Mouse (Mus musculus) layer of hippocampus, postnatal 10 days (tissue): ENCODE results near the gene Csnk1g1. TPM values are rescaled to one million over a fixed set of nuclear protein-coding genes. Genes with fewer than 3 reads are reported as not detected.

Source experiments
- DNase-seq, 2 experiments: peaks; one replicate each; pipeline ENCODE4 v3.0.0; 2021; ENCODE audit warnings: low spot score in 2 of 2
- total RNA-seq, 2 experiments: library from RNA; stranded (reverse); gene quantifications; 2 replicates each; pipeline ENCODE4 v1.2.3; 2021

The Csnk1g1 gene
- total RNA-seq, 2 experiments from 2014 or later: 49.6 to 50.7 TPM

- DNase-seq: no peak
These were observed 87.1 kb downstream of the Csnk1g1 start for GRCm38 (mm10) chr9:65995603-65996376.

DNA sequence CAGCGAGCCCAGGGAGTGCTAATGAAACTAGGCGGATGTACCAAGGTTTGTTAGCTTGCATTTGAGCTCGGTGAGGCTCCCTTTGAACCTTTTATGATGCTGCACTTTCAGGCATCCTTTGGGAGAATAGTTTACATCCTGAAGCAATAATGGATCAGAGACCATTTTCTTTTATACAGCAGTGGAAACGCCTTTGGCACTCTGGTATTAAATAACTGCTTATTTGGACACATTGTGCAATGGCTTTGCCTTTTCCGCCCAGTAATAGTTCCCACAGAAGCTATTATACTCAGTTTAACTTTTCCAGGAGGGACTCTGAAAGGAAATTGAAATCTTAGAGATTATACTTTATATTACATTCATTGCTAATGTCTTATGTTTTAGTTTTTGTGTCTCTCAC is 90.2 kb downstream of the Csnk1g1 start:
- DNase-seq: no peak

GRCm38 (mm10) chr9:66004380-66004779 is 95.7 kb downstream of the Csnk1g1 start:
- peak; percentile 43 to 60 for DNase-seq

DNA sequence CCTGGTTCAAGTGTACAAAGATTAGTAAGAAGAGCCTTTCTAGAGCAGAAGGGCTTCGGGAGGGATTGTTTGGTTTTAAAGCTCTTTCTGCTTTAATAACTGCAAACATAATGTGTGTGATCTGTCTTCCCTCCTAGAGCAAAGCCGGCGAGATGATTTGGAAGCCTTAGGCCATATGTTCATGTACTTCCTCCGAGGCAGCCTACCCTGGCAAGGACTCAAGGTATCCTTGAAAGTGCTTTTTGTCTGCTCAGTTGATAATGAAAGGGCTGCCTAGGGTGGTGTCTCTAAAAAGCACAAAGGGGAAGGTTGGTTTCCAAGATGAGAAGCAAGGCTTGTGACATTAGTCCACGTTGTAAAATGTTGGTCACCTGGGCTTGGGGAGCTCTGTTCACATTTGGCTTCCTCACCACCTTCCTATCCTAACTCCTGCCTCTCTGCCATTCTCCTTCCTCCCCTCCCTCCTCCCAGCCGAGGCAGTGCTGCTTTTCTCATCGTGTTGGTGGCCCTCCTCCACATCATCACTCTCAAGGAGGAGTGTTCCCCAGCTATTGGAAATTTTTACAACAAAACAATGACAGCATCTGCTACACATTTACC is 99.0 kb downstream of the Csnk1g1 start:
- DNase-seq: peak in 1 of 2 experiments; percentile 12

DNA sequence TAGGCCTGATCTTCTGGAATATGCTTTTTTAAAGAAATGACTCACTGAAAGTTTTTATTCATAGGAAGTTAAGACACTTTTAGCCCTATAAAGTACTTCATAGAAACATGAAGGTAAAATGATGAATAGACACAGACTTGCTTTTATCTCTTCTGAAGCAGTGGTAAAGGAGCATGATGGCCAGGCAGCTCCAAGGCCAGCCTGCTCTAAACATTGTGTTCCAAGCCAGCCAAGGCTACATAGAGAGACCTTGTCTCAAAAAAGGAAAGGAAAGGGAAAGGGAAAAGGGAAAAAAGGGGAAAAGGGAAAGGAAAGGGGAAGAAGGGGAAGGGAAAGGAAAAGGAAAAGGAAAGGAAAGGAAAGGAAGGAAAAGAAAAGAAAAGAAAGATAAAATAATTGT is 111.9 kb downstream of the Csnk1g1 start:
- no peak for DNase-seq

DNA sequence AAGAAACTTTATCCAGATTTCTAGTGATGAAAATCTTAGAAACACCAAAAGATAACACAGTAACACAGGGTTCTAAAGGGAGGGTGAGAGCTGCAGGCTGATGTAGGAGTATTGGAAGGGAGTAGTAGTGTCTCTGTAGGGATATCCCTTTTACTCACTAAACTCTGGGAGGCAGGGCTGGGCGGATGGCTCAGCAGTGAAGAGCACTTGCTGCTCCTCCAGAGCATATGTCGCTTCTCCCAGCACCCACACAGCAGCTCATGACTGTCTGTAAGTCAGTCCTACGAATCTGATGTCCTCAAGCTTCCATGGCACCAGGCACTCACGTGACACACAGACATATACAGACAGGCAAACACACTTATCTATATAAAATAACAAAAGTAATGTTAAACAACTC is 129.4 kb downstream of the Csnk1g1 start:
- no peak for DNase-seq

GRCm38 (mm10) chr9:66038581-66038980 is 129.9 kb downstream of the Csnk1g1 start:
- no peak for DNase-seq

- DNase-seq: no peak
These were observed 130.6 kb downstream of the Csnk1g1 start for GRCm38 (mm10) chr9:66039290-66039689.

- no peak for DNase-seq
These were observed 132.1 kb downstream of the Csnk1g1 start for GRCm38 (mm10) chr9:66040801-66041200.

GRCm38 (mm10) chr9:66042331-66042730 is 133.6 kb downstream of the Csnk1g1 start:
- no peak for DNase-seq

DNA sequence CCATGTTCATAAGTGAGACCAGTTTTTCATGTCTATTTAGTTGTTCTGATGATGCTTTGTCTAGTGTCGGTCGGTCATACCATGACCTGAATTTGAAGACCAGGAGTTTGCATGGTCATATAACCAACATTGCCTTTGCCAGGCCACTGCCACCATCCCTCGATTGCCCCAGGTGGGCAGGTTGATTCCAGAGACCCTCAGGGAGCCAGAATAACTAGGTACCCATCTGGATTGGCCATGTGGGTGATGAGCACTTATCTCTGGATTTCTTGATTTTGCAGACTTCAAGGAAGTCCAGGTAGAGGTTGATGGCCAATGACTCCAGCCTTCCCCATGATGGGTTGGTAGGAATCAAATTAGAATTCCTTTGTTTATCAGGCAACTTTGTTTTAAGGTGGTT is 134.5 kb downstream of the Csnk1g1 start:
- no peak for DNase-seq

GRCm38 (mm10) chr9:66049931-66050601 is 141.3 kb downstream of the Csnk1g1 start:
- no peak for DNase-seq

DNA sequence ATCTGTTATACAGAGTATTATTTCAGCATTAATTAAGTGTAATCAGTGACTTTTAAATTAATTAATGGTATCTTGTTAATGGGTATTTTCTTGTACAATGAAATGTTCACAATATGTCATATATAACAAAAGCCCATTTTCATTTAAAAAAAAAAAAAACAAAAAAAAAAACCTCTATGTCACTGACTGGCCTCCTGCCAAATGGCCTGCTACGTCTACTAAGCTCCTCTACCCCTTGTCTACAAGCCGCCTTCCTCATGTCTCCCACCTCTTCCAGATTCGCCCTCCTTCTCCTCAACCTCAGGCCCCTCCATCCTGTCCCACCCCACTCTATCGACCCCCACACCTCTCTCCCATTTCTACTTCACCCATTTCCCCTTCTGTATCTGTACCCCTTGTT is 142.8 kb downstream of the Csnk1g1 start:
- no peak for DNase-seq

DNA sequence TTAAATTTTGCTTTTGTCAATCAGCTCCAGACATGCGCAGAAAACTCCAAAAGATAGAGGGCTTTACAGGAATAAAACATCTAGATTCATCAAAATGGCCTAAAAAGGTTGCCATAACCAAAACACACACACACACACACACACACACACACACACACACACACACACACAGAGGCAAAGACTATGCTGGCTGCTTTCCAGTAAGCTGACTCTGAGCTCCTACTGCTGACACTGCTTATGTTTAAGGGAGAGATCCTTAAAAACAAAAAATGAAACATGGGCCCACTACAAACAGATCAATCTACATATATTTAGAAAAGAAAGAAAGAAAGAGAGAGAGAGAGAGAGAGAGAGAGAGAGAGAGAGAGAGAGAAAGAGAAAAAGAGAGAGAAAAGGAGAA is 144.0 kb downstream of the Csnk1g1 start:
- no peak for DNase-seq

- DNase-seq: no peak
These were observed 144.9 kb downstream of the Csnk1g1 start for GRCm38 (mm10) chr9:66053620-66054019.

DNA sequence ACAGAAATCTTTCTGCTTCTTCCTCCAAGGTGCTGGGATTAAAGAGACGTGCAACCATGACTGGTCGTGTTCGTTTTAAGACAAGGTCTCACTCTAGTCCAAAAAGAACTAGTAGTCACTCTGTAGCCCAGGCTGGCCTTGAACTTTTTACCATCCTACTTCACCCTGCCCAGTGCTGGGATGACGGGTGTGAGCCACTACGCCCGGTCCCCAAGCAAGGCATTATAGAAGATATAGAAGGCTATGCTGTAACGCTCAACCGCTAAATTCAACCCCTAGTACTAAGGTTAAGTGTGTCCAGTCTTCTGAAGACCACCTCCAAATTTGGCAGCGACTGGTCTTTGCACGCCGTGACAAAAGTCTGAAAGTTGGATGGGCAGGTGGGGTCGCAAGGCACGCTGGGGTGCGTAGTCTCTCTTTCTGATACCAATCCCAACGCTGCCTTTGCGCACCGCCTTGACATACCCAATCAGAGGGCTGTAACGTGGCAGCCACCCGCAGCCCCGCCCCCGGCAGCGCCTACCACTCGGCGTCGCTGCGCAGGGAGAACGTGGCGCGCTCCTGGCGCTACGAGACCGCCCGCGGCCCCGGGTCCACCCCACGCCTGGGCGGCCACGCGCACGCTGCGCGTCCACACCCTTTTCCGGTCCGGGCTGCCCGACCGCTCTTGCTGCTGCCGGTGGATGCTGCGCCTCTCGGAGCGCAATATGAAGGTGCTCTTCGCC is 151.0 kb downstream of the Csnk1g1 start, which contains the start of gene Ppib:
Gene Ppib, plus strand, starts transcription at position 640 of the 725 bp plus-strand sequence.
- peak; percentile 95 to 98 for DNase-seq

GRCm38 (mm10) chr9:66060308-66060647 is 151.6 kb downstream of the Csnk1g1 start:
- no peak for DNase-seq

GRCm38 (mm10) chr9:66060986-66061385 is 152.3 kb downstream of the Csnk1g1 start:
- no peak for DNase-seq

DNA sequence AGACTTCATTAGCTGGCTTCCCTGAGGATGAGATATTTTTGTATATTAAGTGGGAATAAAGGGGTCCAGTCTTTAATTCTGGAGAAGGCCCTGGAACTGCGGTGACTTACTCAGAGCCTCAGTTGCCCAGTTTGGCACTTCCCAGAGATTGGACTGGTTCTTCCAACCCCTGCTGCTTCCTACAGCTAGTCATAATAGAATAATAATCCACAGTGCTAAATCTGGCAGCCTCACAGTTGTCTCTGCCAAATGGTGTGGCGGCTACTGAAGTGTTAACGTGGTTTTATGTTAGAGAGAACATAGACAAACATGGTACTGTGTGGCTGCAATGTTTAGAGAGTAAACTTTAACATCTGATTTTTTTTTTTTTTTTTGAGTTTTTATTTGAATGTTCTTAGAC is 152.9 kb downstream of the Csnk1g1 start:
- DNase-seq: no peak

- no peak for DNase-seq
These were observed 154.7 kb downstream of the Csnk1g1 start for GRCm38 (mm10) chr9:66063446-66063845.

- no peak for DNase-seq
These were observed 155.6 kb downstream of the Csnk1g1 start for GRCm38 (mm10) chr9:66064316-66064715.

DNA sequence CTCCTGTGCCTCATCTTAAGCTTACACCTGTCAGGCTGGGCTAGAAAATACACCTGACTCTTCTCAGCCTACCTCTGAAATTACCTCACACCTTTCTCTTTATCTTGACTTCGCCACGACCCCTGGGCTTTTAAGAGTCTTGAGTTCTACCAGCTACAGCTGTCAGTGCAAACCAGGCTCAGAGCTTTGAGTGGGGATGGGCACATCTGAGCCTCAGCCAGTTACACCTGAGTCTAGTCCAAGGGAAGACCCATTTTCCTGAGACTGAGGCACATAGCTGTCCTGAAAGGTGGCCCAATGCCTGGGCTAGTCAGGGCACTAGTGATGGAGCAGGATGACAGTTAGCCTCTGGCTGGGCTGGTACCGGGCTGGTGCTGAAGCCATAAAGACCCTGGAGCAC is 158.1 kb downstream of the Csnk1g1 start:
- no peak for DNase-seq
